Mouse (Mus musculus) lung, postnatal 4 days (tissue): ENCODE data around the gene Lrrfip1.

Experiments
- DNase-seq, 2 experiments: peaks; one replicate each; pipeline ENCODE4 v3.0.0; 2021

Gene Lrrfip1

DNA sequence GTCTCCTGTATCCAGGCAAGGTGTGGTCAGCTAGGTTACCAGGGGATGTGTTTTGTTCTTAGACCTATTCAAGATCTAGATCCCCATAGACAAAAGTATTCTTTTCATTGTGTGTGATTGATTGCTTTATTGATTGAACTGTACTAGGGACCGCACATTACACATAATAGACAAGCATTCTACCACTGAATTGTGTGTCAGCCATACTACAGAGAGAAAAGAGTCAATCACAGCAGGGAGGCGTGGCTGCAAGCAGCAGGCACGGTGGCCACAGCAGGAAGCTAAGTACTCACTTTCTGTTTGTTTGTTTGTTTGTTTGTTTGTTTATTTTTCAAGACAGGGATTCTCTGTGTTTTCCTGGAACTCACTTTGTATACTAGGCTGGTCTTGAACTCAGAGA lies 25.9 kb downstream of the Lrrfip1 start:
- no peak for DNase-seq

GRCm38 (mm10) chr1:91026945-91027344 lies 28.4 kb downstream of the Lrrfip1 start:
- DNase-seq, result no peak

- DNase-seq, result peak in 1 of 2 experiments; percentile 3
Observed at GRCm38 (mm10) chr1:91030383-91030782, 31.8 kb downstream of the Lrrfip1 start.

- peak in 1 of 2 experiments; percentile 66 for DNase-seq
Observed at GRCm38 (mm10) chr1:91031547-91031946, 33.0 kb downstream of the Lrrfip1 start.

GRCm38 (mm10) chr1:91032393-91032971 lies 33.9 kb downstream of the Lrrfip1 start:
- DNase-seq, result peak in 1 of 2 experiments; percentile 29

GRCm38 (mm10) chr1:91034547-91034946 lies 36.0 kb downstream of the Lrrfip1 start:
- DNase-seq, result no peak

- DNase-seq, result no peak
Observed at GRCm38 (mm10) chr1:91035266-91035665, 36.7 kb downstream of the Lrrfip1 start.

GRCm38 (mm10) chr1:91037213-91037612 lies 38.7 kb downstream of the Lrrfip1 start:
- no peak for DNase-seq

DNA sequence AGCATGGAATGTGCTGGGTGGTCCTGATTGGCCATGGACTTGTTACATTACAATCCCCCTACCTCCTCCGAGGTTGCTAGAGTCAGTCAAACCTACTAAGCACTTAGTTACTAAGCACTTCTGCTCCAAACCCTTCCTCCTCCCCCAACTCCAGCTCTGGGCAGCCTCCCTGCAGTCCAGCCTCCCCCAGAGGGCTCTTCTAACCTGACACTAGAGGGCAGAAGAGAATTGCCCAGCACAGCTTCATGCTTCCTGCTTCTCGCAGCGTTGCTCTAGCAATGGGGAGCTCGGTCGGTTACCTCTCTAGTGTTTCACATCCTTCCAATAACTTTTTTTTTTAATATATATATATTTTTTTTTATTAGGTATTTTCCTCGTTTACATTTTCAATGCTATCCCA lies 39.5 kb downstream of the Lrrfip1 start:
- peak; percentile 51 to 72 for DNase-seq

GRCm38 (mm10) chr1:91038531-91038930 lies 40.0 kb downstream of the Lrrfip1 start:
- no peak for DNase-seq

- DNase-seq, result peak; percentile 63 to 65
Observed at GRCm38 (mm10) chr1:91041605-91042004, 43.1 kb downstream of the Lrrfip1 start.

GRCm38 (mm10) chr1:91043191-91043590 lies 44.7 kb downstream of the Lrrfip1 start:
- no peak for DNase-seq

GRCm38 (mm10) chr1:91044176-91044575 lies 45.6 kb downstream of the Lrrfip1 start:
- DNase-seq, result peak; percentile 58 to 71

DNA sequence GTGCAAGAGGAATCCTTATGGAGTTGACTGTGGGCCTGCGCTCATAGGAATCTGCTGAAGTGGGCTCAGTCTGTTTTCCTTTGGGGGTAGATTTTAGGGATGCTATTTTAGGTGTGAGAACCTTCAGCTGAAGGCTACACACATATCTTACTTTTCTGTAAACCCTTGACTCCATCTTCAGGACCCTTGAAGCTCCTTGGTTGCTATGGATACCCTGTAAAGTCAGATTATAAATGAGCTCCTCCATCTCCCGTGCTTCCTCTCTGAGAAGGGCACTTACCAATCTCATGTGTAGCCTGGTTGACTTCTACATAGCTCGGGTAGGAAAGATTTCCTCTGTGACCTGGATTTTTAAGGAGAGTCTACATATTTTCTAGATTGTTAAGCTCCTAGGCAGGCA lies 46.1 kb downstream of the Lrrfip1 start:
- DNase-seq, result no peak

DNA sequence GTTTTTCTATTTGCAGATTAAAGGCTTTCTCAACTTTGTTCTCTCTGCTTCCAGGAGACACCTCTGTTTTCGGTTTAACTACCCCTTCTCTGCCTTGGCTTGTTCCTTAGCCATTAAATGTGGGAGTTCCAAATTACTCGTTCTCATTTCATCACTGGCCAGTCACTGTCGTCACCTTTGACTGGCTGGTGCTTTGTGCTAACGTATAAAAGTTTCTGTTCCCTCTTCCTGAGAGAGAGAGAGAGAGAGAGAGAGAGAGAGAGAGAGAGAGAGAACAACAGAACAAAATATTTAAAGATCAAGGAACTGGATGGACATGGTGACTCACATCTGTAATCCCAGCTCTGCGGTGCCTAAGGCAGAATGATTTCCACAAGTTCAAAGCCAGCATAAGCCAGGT lies 47.7 kb downstream of the Lrrfip1 start:
- DNase-seq, result no peak

GRCm38 (mm10) chr1:91049296-91049695 lies 50.8 kb downstream of the Lrrfip1 start:
- no peak for DNase-seq

DNA sequence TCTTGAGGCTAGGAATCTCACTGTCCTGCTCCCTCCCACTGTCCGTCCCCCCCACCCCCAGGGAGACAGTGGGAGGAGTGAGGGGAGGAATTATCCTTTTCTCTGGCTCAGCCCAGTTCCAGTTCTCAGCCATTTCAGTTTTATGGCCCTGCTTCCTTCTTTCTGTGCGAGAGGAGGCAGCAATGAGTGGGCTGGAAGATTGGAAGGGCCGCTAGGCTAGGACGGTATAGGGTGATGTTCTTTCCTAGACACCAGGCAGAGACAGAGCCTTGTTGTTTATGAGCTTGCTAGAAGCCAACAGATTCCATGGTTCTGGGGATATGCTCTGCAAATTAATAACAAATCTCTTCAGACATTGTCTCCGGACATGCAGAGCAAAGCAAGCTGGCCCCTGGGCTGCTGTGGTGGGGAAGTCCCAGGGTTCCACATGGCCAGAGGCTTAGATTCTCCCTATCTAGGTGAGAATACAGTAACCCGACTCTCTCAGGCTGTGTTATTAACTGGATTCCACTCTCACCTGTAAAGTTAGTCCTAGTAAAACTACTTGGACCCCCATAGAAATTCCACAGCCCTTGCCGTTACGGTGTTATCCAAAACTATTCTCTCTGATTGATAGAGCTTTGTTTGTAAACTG lies 53.0 kb downstream of the Lrrfip1 start:
- peak in 1 of 2 experiments; percentile 17 for DNase-seq

- peak; percentile 97 for DNase-seq
Observed at GRCm38 (mm10) chr1:91052747-91053181, 54.2 kb downstream of the Lrrfip1 start.

DNA sequence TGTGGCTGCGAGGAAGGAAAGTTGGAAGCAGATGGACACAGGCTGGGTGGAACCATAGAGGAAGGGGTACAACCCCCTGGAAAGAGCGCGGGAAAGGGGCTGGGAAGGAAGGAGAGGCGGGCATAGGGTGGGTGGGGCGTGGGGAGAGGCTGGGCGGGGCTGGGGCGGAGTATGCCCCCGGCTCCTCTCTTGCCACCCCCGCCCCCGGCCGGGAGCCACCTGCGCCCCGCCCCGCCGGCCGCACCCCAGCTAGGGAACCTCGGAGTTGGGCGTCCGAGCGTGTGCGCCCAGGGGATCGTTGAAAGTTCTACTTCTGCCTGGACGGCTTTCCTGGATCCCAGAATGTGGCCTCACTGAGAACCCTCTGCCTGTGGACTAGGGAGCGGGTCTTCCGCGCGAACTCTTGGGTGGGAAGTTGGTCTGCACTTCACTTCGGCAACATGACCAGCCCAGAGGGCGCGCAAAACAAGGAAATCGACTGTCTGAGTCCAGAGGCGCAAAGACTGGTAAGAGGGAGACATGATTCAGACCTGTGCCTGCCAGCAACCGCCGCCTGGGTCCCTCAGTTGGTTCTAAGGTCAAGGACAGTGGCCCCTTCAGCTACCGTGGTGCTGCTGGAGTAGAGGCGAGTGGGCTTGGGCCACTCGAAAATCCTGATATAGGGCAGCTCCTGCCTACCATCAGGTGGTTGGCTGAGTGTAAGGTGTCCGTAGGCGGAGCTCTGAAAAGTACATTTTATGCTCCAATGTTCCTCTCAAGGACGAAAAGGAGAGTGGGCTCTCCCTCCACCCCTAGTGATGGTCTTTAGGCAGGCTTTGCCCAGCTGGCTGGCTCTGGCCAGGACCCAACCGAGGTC lies 54.9 kb downstream of the Lrrfip1 start:
- peak; percentile 86 to 92 for DNase-seq

DNA sequence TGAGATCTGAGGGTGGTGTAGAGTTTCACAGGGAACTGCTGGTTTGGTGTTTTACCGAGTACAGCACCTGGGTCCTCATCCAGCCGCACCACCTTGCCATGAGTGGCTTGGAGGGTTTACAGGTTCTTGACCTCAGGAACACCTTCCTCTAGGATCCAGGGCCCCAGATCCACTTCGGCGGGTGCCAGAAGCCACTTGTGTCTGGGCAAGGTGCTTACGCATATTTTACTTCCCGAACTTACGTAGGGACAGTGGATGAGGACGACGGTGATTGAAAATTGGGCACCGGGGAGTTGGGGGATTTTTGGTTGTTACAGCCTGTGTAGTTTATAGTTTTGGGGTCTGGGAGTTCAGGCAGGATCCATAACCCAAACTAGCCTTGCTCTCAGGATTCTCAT lies 55.5 kb downstream of the Lrrfip1 start:
- DNase-seq, result peak in 1 of 2 experiments; percentile 83

GRCm38 (mm10) chr1:91054815-91055214 lies 56.3 kb downstream of the Lrrfip1 start:
- DNase-seq, result peak; percentile 72 to 80

DNA sequence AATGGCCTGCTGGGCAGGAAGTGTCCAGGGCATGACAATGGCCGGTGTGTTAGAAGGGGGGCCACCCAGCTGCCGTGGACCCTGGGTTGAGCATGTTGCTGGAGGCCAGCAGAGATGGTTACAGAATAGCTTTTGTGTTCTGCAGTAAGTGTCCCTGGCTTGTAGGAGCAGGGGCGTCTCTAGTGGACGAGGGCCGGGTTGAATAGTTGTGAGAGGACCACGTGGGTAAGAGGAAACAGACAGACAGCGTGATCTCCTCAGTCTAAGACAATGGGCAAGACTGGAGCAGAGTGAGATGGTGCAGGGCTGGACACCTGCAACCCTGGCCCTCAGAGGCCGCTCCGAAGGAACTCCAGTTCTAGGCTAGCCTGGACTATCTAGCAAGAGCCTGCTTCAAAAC lies 57.2 kb downstream of the Lrrfip1 start:
- DNase-seq, result peak; percentile 60 to 61

GRCm38 (mm10) chr1:91056416-91056815 lies 57.9 kb downstream of the Lrrfip1 start:
- peak; percentile 47 to 63 for DNase-seq
